Mouse (Mus musculus) hindbrain, embryonic 10.5 days (tissue): ENCODE results near the gene Tcerg1l. TPM values are rescaled to one million over a fixed set of nuclear protein-coding genes. Genes with fewer than 3 reads are reported as not detected.

Experiments
- DNase-seq: peaks from one replicate; pipeline ENCODE4 v3.0.0-alpha.2; 2017; ENCODE audit warnings: low spot score
- H3K27ac ChIP-seq: fragments of 300-500 bp; sonication (generic); 2 replicates; pipeline ENCODE4 v1.5.1; 2016; ENCODE audit warnings: mild to moderate bottlenecking, moderate library complexity
- H3K27me3 ChIP-seq: fragments of 300-500 bp; sonication (generic); 2 replicates; pipeline ENCODE4 v1.6.1; 2016; ENCODE audit warnings: mild to moderate bottlenecking; ENCODE audit not compliant: poor library complexity, insufficient read depth, severe bottlenecking
- H3K36me3 ChIP-seq: fragments of 300-500 bp; sonication (generic); 2 replicates; pipeline ENCODE4 v1.6.1; 2016; ENCODE audit warnings: mild to moderate bottlenecking, moderate library complexity
- H3K4me1 ChIP-seq: fragments of 300-500 bp; sonication (generic); replicated peaks from 2 replicates; pipeline ENCODE4 v1.6.1; 2016; ENCODE audit warnings: mild to moderate bottlenecking
- H3K4me3 ChIP-seq: fragments of 300-500 bp; sonication (generic); 2 replicates; pipeline ENCODE4 v1.5.1; 2016; ENCODE audit warnings: mild to moderate bottlenecking, moderate library complexity
- H3K9me3 ChIP-seq: fragments of 300-500 bp; sonication (generic); 2 replicates; pipeline ENCODE4 v1.6.1; 2016; ENCODE audit warnings: mild to moderate bottlenecking, moderate library complexity
- WGBS: fragments of 180-500 bp; shearing (Covaris S2); methylation state at CpG from one replicate; pipeline ENCODE4 v1.1.7; 2016; 5-methylcytosine and 5-hydroxymethylcytosine counted together
- polyA plus RNA-seq: library from polyadenylated mRNA; unstranded; fragments of >200 nt; fragmentation: Nextera tagmentation; extraction: Ambion mirVana; gene quantifications from 2 replicates; pipeline ENCODE4 v1.2.1, GENCODE M21; 2016

The Tcerg1l gene
- polyA plus RNA-seq: 2.7 and 4.1 TPM in 2 replicates

GRCm38 (mm10) chr7:138397485-138398181 is at the start of gene Tcerg1l:
Gene Tcerg1l (minus strand): TSS chr7:138397730.
- Histone ChIP-seq H3K4me1 (peaks cover 22% of the 10 kb centered on the region), H3K4me3 (peak within 1 kb of the TSS; percentile 73), H3K27me3 (peaks cover 48% of the 10 kb centered on the region), H3K27ac (peak within 1 kb of the TSS; percentile 79), H3K9me3 (no peaks in the 10 kb centered on the region), H3K36me3 (no peaks in the 10 kb centered on the region)
- peak; percentile 57 for DNase-seq
- WGBS: under 1% methylated on average over 75 of the region's 76 CpGs

DNA sequence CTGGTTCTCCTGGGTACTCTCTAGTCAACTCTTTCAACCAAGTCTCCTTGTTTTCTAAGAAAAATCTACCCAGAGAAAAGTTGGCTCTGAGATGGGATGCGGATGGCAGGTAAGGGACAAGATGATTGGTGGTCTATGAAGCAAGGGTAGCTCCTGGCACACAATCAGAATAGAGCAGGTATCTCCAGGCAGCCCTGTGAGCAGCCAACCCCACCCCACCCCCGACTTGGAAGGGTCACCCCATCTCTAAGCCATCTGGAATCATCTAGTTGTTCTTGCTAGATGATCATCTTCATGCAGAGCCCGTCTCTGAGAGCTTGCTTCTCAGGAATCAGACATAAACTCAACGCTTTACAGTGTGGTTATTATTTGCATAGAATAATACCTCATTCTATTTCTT is 44.6 kb upstream of the Tcerg1l start:
- Histone ChIP-seq H3K4me3 (no peak overlapping the region), H3K9me3 (no peaks in the 10 kb centered on the region), H3K4me1 (no peaks in the 10 kb centered on the region), H3K27ac (no peak overlapping the region), H3K36me3 (no peaks in the 10 kb centered on the region), H3K27me3 (no peaks in the 10 kb centered on the region)
- DNase-seq: no peak
- 80% methylated on average over 4 of the region's 4 CpGs for WGBS

GRCm38 (mm10) chr7:138432541-138432940 is 35.0 kb upstream of the Tcerg1l start:
- Histone ChIP-seq H3K4me1 (peaks cover 13% of the 10 kb centered on the region), H3K27me3 (peaks cover 25% of the 10 kb centered on the region), H3K36me3 (no peaks in the 10 kb centered on the region), H3K27ac (no peak overlapping the region), H3K4me3 (no peak overlapping the region), H3K9me3 (no peaks in the 10 kb centered on the region)
- no peak for DNase-seq
- 67% methylated on average over 4 of the region's 4 CpGs for WGBS

DNA sequence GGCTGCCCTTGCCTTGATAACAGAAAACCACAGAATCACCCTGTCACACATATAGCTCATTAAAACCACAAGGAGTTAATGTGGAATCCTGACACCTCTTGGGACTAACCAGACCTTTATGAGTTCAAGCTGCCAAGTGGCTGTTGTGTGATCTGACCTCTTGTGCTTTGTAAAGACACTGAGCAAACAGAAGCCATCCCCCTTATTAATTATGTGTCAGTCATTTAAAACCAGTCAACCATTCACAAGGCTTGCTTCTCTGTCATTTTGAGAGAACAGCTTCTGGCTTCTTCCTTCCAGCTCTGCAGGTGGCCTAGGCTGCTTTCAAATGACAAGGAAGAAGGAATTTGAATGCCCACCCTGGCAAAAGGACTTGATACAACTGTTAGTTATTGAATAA is 33.9 kb upstream of the Tcerg1l start:
- H3K27me3 ChIP-seq: peaks cover 30% of the 10 kb centered on the region
- DNase-seq: peak; percentile 7
- H3K9me3 ChIP-seq: no peaks in the 10 kb centered on the region
- no peaks in the 10 kb centered on the region for H3K36me3 ChIP-seq
- peaks cover 13% of the 10 kb centered on the region for H3K4me1 ChIP-seq
- H3K27ac ChIP-seq: no peak overlapping the region
- no peak overlapping the region for H3K4me3 ChIP-seq

GRCm38 (mm10) chr7:138429916-138430315 is 32.4 kb upstream of the Tcerg1l start:
- Histone ChIP-seq H3K4me3 (no peak overlapping the region), H3K4me1 (peaks cover 13% of the 10 kb centered on the region), H3K9me3 (no peaks in the 10 kb centered on the region), H3K27ac (no peak overlapping the region), H3K36me3 (no peaks in the 10 kb centered on the region), H3K27me3 (peaks cover 25% of the 10 kb centered on the region)
- peak; percentile 8 for DNase-seq
- 70% methylated on average over 7 of the region's 7 CpGs for WGBS

DNA sequence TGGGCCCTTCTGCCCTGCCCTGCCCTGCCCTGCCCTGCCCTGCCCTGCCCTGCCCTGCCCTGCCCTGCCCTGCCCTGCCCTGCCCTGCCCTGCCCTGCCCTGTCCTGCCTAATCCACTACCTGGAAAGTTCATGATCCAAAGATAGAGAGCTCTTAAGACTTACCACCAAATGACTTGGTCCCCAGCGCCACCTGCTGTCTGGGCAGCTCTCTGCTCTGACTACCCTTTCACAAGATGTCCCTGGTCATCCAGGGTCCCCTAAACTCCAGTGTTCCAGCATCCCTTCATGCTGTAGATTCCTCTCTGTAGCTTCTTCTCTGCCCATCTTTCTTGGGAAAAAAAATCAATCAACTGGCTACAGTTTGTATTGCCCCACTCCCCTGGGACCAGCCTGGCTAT is 31.3 kb upstream of the Tcerg1l start:
- 50% methylated on average over 1 of the region's 1 CpGs for WGBS
- Histone ChIP-seq H3K4me3 (no peak overlapping the region), H3K9me3 (no peaks in the 10 kb centered on the region), H3K4me1 (peaks cover 13% of the 10 kb centered on the region), H3K36me3 (no peaks in the 10 kb centered on the region), H3K27ac (no peak overlapping the region), H3K27me3 (peaks cover 15% of the 10 kb centered on the region)
- DNase-seq: peak; percentile 16

DNA sequence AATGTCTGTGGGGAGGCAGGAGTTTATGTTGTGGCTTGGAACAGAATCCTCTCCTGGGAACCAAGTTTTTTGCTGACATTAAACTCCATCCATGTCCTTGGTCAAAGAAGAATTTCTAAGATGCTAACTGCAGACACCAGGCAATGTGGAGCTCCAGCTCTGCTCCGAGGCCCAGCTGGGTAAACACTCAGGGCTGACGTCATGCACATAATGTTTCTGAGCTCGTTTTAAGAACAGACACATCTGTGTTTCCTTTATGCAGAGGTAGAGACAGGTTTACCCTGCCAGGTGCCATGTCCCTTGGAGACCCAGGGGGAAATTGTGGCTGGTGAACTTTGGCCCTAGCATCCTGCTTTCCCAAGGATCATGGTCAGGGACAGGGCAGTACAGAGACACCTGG is 29.9 kb upstream of the Tcerg1l start:
- DNase-seq: peak; percentile 6

DNA sequence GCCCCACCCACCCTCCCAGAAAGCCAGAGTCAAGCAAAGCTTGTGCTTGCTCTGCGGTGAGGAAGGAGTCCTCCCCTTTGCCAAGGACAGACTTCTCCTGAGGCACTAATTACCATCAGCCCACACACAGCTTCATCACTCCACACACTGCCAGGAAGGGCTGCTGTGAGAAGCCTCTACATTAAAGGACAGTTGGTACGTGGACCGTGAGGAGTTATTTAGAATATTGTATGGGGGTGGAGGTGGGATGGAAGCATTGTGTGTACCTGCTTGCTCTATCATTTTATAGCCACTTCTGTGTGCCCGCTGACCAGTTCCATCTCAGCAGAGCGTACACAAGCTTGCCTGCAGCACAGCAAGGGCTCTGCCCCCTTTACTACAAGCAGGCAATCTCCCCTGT is 16.0 kb upstream of the Tcerg1l start:
- 74% methylated on average over 5 of the region's 5 CpGs for WGBS

More for the DNA sequence above, 29.9 kb upstream of the Tcerg1l start:
- 57% methylated on average over 3 of the region's 3 CpGs for WGBS
- H3K4me1 ChIP-seq: peaks cover 13% of the 10 kb centered on the region
- H3K27me3 ChIP-seq: 0 out of 2 replicates have a peak, but pooled peaks cover 6% of the 10 kb centered on the region
- H3K36me3 ChIP-seq: no peaks in the 10 kb centered on the region
- no peaks in the 10 kb centered on the region for H3K9me3 ChIP-seq
- H3K27ac ChIP-seq: no peak overlapping the region
- H3K4me3 ChIP-seq: no peak overlapping the region

DNA sequence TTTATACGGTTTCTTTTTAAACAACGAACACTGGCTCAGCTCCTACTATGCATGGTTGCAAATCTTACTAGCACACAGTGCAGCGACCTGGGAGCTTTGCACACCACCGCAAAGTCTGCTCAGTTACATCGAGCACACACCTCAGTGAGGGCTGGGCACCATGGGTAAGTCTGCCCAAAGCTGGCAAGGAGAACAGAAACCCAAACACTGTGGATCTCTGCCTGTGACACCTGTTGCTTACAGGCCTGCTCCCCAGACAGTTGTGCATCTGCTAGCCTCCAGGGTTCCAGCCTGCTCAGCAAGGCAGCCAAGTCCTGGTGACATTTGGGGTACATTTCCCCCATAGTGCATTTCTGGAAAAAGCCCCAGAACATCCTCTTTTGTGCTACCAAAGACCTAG is 4.1 kb upstream of the Tcerg1l start:
- peaks cover 19% of the 10 kb centered on the region for H3K4me1 ChIP-seq
- no peaks in the 10 kb centered on the region for H3K36me3 ChIP-seq
- peaks cover 35% of the 10 kb centered on the region for H3K27me3 ChIP-seq
- no peak overlapping the region for H3K27ac ChIP-seq
- 89% methylated on average over 5 of the region's 5 CpGs for WGBS
- no peak for DNase-seq
- H3K4me3 ChIP-seq: no peak overlapping the region
- H3K9me3 ChIP-seq: no peaks in the 10 kb centered on the region

More for the DNA sequence above, 16.0 kb upstream of the Tcerg1l start:
- no peaks in the 10 kb centered on the region for H3K4me1 ChIP-seq
- H3K27ac ChIP-seq: no peak overlapping the region
- no peaks in the 10 kb centered on the region for H3K27me3 ChIP-seq
- DNase-seq: no peak
- no peak overlapping the region for H3K4me3 ChIP-seq
- no peaks in the 10 kb centered on the region for H3K36me3 ChIP-seq
- H3K9me3 ChIP-seq: no peaks in the 10 kb centered on the region

- Histone ChIP-seq H3K4me3 (no peak overlapping the region), H3K27ac (no peak overlapping the region), H3K36me3 (no peaks in the 10 kb centered on the region), H3K4me1 (peaks cover 22% of the 10 kb centered on the region), H3K9me3 (no peaks in the 10 kb centered on the region), H3K27me3 (peaks cover 44% of the 10 kb centered on the region)
- DNase-seq: no peak
- WGBS: 85% methylated on average over 8 of the region's 8 CpGs
Measured at GRCm38 (mm10) chr7:138400506-138401272, 3.2 kb upstream of the Tcerg1l start.

DNA sequence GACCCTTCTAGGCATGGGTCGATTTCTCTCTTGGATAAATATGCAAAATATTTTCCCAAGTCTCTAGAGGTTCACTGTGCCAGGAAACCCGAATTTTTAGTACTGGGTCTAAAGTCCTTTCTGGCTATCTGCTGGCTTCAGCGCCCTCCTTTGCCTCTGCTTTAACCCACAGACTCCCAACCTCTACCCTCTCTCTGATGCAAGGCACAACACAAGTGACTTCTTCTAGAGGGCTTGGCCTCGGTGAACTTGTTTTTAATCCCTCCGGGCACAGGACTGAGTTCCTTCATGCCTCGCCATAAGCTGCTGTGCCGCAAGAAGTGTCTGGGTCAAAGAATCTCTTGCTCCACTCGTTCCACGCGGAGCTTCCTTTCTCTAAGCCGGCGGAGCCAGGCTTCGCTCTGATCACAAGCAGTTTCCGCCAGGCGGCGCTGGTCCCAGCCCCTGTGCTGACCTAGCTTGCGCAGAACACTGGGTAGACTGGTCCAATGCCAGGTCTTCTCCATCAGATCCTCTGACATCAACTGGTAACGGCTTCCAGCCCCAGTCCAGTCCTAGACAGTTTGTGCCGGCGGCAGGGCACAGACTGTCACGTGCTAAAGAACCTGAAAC is 758 bp upstream of the Tcerg1l start:
- WGBS: 2% methylated on average over 21 of the region's 21 CpGs
- peak overlapping the region; percentile 79 for H3K27ac ChIP-seq
- no peaks in the 10 kb centered on the region for H3K36me3 ChIP-seq
- peaks cover 48% of the 10 kb centered on the region for H3K27me3 ChIP-seq
- peak overlapping the region; percentile 73 for H3K4me3 ChIP-seq
- DNase-seq: peak; percentile 85
- H3K9me3 ChIP-seq: no peaks in the 10 kb centered on the region
- H3K4me1 ChIP-seq: peaks cover 22% of the 10 kb centered on the region

GRCm38 (mm10) chr7:138396863-138397484 is 556 bp downstream of the Tcerg1l start:
- no peaks in the 10 kb centered on the region for H3K36me3 ChIP-seq
- H3K4me3 ChIP-seq: peak overlapping the region; percentile 73
- H3K27ac ChIP-seq: peak overlapping the region; percentile 79
- H3K4me1 ChIP-seq: peaks cover 22% of the 10 kb centered on the region
- no peaks in the 10 kb centered on the region for H3K9me3 ChIP-seq
- under 1% methylated on average over 41 of the region's 41 CpGs for WGBS
- DNase-seq: peak; percentile 76
- peaks cover 48% of the 10 kb centered on the region for H3K27me3 ChIP-seq
